Mouse (Mus musculus) ES-E14 (cell line): ENCODE measurements at regions not wholly inside any gene's neighbourhood (a gene's known extent, or its start where the extent isn't known, plus 50 kb on each side); places are given as distances from the start of the nearest gene placed in this dataset.

Experiments
- CHD2 ChIP-seq: IDR thresholded peaks from 2 replicates; pipeline ENCODE4 v1.6.1; 2014; ENCODE audit warnings: mild to moderate bottlenecking, low read depth, low read length, inconsistent platforms
- HCFC1 ChIP-seq: IDR thresholded peaks from 2 replicates; pipeline ENCODE4 v1.6.1; 2012; ENCODE audit warnings: low read length, inconsistent platforms, borderline replicate concordance; ENCODE audit not compliant: insufficient read depth
- MAFK ChIP-seq: IDR thresholded peaks from 2 replicates; pipeline ENCODE4 v1.6.1; 2014; ENCODE audit warnings: mild to moderate bottlenecking, low read depth, low read length, inconsistent platforms; ENCODE audit not compliant: insufficient read depth
- ZC3H11A ChIP-seq: IDR thresholded peaks from 2 replicates; pipeline ENCODE4 v1.6.1; 2012; ENCODE audit warnings: low read depth, mild to moderate bottlenecking, inconsistent platforms, low read length, borderline replicate concordance
- ZNF384 ChIP-seq: IDR thresholded peaks from 2 replicates; pipeline ENCODE4 v1.6.1; 2012; ENCODE audit warnings: low read depth, low read length, inconsistent platforms

- TF ChIP-seq ZNF384, result no peak
- no peak for TF ChIP-seq HCFC1
- TF ChIP-seq MAFK, result no peak
- no peak for TF ChIP-seq CHD2
- TF ChIP-seq ZC3H11A, result no peak
Measured at GRCm38 (mm10) chr3:52829069-52829468, 188.0 kb downstream of the Cog6 start.
